Mouse (Mus musculus) 3134 (cell line): ENCODE results near the gene Mxra8.

ENCODE experiments used
- DNase-seq: peaks from one replicate; pipeline ENCODE4 v3.0.0-alpha.2; 2011; ENCODE audit warnings: low spot score; ENCODE audit not compliant: insufficient read length; ENCODE audit errors: extremely low read depth

Mxra8 gene

DNA sequence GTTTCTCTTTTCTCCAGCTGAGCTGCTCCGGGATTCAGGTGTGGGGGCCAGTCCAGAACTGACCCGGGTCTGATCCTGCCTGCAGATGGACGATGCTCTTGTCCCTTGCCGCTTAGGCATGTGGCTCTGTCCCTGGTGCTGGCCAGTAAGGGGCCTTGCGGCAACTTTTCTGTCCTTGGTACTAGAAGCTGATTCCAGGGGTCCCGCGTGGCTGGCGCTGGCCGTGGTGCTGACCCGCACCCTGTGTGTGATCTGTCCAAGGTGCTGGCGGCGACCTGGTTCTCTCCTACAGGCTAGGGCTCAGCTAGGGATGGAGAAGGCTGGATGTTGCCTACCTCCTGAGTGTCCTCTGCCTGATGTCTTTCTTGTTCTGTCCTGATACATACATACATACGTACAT lies 19.8 kb downstream of the Mxra8 start:
- DNase-seq: no peak

DNA sequence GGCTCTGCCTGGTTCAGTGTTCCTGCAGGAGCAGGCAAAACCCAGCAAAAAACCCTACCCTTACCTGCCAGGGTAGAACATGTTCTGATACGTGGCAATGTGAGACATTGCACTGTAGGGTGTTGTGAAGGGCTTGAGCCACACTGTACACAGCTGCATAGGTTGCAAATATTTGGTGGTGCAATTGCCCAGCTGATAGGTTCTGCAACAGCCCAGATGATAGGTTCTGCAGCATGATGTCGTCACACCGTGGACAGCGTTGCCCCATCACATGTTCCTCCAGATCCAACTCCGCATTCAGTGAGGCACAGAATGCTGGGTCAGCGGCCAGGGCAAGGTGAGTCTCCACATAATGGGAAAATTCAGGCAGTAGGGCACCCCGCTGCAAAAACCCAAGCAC lies 22.3 kb downstream of the Mxra8 start:
- DNase-seq: no peak

DNA sequence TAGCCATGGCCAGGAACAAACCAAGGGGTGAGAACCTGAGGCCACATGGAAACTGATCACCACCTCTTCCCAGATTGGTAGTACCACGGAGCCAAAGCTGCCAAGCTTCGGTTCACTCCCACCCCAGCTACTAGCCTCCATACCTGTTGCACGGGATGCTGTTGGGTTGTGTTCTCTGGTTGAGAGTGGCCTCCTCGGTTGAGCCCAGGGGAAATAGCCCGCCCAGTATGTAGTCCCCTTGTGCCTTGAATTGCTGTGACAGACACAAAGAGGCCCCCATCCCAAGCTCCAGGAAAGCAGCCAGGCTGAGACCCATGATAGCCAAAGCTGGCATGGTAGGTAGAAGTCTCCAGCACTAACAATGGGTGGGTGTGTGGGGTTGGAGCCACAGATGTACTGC lies 23.5 kb downstream of the Mxra8 start, which contains the start of gene Tas1r3:
Tas1r3 (minus strand) TSS at position 362 of the 400 bp plus-strand sequence.
- no peak for DNase-seq

DNA sequence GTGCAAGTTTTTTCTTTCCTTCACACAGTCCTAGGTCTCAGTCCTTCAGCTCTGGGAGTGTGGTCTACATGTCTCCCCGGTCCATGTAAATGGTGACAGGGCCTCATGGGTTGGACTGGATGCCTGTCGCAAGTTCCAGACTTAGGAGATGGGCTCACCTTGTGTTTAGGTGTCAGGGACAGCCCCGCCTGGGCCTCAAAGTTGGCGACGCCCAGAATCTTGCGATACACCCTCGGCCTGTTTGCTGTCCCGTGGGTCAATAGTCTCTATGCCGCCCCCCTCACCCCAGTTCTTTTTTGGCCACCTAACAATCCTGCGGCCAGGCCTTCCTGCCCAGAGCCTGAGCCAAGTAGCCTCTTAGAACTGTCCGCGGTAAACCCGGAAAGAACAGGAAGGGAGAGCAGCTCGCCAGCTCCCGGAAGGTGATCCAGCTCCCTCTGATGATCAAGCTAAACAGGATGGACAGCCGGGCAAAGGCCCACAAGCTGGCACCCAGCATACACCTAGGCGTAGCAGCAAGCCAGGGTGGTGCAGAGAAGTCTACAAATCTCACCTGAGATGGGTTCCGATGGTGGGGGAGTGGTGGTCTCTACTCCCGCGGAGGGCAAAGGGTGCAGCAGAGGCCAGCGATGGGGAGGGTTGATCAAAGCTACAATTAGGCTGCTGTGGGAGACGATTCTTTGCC lies 29.3 kb downstream of the Mxra8 start:
- DNase-seq: peak; percentile 50

DNA sequence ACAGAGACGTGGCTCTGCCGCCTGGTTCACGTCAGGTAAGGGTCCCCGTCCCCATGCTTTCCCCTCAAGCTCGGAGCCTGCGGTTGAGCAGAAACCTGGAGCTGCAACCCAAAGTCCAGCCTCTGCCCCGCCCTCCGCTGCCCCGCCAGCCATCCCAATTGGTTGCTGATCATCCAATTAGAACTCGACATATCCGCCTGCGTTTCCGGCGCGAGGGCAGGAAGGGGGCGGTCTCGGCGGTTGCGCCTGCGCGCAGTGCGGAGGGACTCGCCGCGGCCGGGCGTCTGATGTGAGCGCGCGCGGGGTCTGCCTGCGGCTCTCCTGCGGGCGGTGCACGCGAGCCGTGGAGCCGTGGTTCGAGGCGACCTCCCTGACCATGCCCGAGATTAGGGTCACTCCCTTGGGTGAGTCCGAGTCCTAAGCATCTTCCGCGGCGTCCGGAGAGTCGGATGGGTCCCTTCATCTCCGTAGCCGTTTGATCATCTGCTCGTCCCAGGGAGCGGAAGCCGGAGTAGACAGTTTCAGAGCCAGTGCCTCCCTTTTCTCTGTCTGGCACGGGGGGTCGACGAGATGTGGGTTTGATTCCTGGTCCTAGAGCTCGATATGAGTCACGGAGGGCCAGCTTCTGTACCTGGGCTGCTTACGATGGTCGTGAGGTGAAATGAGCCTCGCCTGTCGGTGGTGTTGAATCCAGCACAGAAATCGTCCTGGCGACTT lies 30.0 kb downstream of the Mxra8 start, which contains the start of the genes Cptp and Ints11:
Cptp (minus strand) TSS at position 124 of the 717 bp plus-strand sequence.
Ints11 (plus strand) TSS at position 230 of the 717 bp plus-strand sequence.
- DNase-seq: peak; percentile 89

DNA sequence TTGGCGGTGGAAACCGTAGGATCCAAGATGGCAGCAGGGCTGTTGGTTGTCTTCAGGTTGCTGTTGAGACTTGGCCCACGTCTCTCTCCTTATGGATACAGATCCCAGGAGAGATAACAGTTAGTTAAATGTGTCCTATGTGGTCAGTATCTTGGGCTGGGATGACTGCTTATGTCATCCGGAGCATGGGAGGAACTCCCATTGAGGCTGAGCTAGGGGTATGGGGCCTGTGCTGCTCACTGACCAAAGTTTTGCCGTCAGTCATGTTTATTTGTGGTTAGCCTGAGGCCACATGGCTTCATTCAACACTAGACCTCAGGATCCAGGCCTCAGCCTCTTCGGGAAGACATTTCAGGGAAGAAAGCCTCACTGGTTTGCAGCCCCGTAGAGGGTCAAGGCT lies 31.9 kb downstream of the Mxra8 start:
- DNase-seq: peak; percentile 58

DNA sequence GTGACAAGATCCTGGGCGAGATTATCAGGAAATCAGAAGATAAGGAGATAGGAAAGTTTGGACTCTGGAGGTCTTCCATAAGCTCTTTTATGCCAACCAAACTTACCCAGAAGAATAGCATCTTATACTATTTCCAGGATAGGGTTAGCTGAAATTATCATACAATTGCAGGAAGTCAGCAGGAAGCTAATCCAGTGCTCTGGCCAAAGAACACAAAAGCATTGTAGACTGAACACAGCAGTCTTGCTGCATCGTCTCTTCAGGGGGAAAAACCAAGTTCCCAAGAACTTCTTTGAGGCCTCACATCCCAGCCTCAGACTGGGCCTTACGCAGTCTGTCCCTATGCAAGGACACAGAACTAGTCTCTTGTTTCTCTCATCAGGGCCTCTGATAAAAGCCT lies 44.1 kb downstream of the Mxra8 start:
- DNase-seq: no peak

DNA sequence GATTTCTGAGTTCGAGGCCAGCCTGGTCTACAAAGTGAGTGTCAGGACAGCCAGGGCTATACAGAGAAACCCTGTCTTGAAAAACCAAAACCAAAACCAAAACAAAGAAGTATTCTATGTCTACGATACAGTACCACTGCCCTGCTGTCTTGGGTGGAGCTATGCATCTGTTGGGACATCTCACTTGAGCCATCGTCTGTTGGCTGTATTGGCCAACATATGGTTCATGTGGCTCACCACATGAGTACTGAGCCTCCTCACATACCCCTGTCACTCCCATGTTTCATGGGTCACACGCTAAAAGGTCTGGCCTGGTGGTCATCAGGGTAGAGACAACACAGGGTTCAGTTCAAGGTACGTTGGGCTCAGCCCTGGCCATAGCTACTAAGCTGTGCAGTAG lies 46.9 kb downstream of the Mxra8 start:
- no peak for DNase-seq

DNA sequence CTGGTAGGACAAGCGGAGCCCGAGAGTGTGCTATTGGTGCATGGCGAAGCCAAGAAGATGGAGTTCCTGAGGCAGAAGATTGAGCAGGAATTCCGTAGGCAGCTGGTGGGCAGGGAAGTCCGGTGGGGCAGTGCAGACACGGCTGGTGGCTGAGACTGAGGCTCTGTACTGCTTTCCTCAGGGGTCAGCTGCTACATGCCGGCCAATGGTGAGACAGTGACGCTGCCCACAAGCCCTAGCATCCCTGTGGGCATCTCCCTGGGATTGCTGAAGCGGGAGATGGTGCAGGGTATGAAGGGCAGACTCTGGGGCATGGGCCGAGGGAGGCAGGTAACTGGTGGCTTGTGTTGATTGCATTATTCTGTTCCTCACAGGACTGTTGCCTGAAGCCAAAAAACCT lies 48.2 kb downstream of the Mxra8 start:
- no peak for DNase-seq

DNA sequence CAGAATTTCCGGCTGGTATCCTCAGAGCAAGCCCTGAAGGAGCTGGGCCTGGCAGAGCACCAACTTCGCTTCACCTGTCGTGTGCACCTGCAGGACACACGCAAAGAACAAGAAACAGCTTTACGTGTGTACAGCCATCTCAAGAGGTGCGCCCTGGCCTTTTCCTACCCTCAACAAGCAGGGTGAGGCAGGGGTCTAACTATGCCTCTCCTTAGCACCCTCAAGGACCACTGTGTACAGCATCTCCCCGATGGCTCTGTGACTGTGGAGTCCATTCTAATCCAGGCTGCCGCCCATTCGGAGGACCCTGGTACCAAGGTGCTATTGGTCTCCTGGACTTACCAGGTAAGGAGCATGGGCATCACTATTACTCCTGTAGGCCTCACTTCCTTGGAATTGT lies 48.7 kb downstream of the Mxra8 start:
- DNase-seq: no peak

DNA sequence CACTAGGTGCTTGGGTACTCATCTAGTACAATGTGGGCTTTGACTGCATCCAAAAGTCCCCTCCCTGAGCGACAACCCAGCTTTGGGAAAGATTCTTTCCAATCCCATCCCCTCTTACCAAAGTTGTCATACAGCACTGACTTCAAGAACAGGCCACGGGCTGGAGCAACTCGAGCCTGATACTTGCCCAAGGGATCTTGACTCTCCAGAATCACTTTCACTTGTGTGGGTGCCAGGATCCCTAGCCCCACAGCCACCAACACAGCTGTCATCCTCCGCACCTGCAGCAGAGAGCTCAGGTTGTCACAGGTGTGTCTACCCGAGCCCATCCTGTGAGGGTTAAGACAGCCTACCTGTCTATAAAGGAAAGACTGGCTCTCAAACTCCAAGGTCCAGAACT lies 49.8 kb downstream of the Mxra8 start:
- no peak for DNase-seq

DNA sequence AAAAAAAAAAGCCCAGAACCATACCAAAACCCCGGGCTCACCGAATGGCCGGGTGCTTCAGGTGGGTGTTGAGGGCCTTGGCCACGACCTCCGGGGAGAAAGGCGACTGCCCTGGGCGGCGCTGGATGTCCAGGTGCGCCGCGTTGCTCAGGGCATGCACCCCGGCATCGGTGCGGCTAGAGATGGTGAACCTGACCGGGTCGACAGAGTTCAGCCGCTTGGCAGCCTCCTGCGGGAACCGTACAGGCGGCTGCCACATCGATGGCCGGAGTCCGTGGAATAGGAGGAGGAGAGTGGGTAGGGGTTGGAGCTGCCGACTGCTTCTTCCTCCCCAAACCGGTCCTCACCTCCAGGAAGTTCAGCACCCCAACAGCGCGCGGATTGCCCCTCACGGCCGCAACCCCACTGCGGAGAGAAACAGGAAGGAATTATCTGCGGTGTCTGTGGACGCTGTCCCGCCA lies 51.6 kb downstream of the Mxra8 start:
- no peak for DNase-seq

DNA sequence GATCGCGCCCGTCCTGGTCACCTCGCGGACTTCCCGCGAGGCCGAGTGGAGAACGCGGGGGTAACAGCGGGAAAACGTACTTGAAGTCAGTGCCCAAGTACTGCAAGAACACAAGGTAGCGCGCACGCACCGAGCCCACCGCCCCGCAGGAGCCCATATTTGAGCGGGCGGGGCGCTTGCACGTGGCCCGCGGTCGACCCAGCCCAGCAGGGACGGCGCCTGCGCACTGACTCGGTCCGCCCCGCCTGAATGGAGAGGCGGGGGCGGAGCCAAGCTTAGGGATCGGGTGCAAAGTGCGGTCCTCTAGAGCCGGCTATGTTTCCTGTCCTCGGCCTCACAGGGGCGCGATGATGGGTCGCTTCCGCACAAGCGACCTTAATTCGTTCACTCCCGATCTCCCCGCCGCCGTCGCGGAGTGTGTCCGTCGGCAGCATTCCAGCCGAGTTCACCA lies 52.1 kb downstream of the Mxra8 start, which contains the start of the genes Pusl1 and Acap3:
Pusl1 (minus strand) TSS at position 231 of the 451 bp plus-strand sequence.
Acap3 (plus strand) TSS at position 272 of the 451 bp plus-strand sequence.
- peak; percentile 89 for DNase-seq

DNA sequence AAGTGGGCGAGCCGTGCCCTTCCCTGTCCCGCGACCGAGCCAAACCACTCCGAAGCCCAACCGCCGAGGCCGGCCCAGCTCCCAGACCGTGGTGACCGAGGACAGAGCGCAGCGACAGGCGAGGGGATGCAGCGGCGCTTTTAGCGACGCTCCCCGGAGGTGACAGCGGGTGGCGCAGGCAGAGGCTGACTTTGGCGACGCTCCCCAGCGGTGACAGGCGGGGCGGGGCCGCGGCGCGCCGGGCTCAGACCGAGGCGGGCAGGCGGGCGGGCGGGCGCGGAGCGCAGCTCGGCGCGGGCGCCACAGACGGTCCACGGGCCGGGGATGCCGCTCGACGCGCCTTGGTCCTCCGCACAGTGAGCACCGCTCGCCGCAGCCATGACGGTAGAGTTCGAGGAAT lies 52.5 kb downstream of the Mxra8 start:
- DNase-seq: peak; percentile 80

DNA sequence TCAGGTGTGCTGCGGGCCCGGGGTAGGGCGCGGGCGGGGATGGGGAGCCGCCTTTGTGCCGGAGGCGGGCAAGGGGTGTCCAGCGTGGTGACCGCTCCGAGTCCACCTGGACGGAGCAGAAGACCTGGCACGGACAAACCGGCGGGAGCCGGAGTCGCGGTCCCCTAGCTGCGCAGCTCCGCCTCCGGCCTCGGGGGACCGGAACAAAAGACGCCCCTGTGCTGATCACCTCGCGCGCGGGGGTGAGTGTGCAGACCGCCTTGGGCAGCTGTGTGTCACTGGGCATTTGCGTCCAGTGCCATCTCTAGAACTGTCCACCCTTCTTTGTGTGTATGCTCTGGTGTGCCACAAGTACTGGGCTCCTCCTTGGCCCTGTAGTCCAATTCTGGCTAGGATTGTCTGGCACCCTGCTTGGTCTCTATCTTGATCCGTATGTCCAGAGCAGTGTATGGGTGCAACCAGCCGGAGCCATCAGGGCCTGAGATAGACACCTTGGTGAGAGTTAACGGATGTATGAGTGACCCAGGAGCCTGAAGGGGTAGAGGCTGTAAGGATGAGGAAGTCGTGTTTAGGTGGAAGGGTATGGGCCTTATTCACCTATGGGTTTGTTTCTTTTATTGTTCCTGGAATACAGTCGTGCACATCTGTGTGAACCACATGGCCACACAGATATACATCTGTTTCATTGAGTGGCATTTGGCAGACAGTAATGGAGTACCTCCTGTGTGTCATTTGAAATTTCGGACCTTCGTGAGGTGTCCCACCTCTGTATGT lies 53.1 kb downstream of the Mxra8 start:
- DNase-seq: peak; percentile 61

DNA sequence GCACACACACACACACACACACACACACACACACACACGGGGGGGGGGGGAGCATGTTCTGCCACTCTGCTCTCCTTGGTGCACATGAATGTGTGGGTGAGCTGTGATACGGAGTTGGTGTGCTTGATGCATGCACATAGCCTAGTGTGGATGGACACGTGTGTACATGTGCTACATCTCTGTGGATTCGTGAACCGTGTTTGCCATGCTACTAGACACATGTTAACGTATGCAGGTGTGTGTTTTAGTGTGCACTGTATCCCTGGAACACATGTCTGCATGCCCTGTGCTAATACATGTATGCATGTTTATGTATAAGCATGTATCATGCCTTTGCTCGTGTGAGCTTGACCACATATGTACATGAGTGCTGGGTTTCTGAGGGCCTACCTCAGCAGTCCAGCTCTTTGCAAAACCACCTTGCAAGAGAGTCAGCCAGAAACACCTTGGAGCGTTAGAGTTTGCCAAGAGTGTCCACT lies 53.8 kb downstream of the Mxra8 start:
- no peak for DNase-seq
